Mouse (Mus musculus) midbrain, embryonic 11.5 days (tissue): ENCODE data around the gene Cdh23. TPM values are rescaled to one million over a fixed set of nuclear protein-coding genes. Genes with fewer than 3 reads are reported as not detected.

Experiments
- ATAC-seq: fragments of 200-750 bp; cut with Nextera tagmentation; 2 replicates; pipeline ENCODE4 v1.8.0; 2017; ENCODE audit warnings: moderate TSS enrichment, moderate library complexity; ENCODE audit not compliant: low FRiP score
- DNase-seq: peaks from one replicate; pipeline ENCODE4 v3.0.0; 2015; ENCODE audit warnings: low spot score; ENCODE audit errors: missing footprints
- H3K27ac ChIP-seq: fragments of 300-500 bp; sonication (generic); 2 replicates; pipeline ENCODE4 v1.5.1; 2014; ENCODE audit warnings: low read depth, low read length
- H3K27me3 ChIP-seq: fragments of 300-500 bp; sonication (generic); 2 replicates; pipeline ENCODE4 v1.6.1; 2014; ENCODE audit warnings: mild to moderate bottlenecking, low read length, moderate library complexity, mixed read lengths; ENCODE audit not compliant: control insufficient read depth, insufficient read depth
- H3K36me3 ChIP-seq: fragments of 300-500 bp; sonication (generic); 2 replicates; pipeline ENCODE4 v1.6.1; 2014; ENCODE audit warnings: mild to moderate bottlenecking, low read length, moderate library complexity, mixed read lengths; ENCODE audit not compliant: control insufficient read depth, insufficient read depth
- H3K4me1 ChIP-seq: fragments of 300-500 bp; sonication (generic); 2 replicates; pipeline ENCODE4 v1.6.1; 2014; ENCODE audit warnings: low read length; ENCODE audit not compliant: control insufficient read depth, insufficient read depth
- H3K4me2 ChIP-seq: fragments of 300-500 bp; sonication (generic); 2 replicates; pipeline ENCODE4 v1.6.1; 2014; ENCODE audit warnings: mild to moderate bottlenecking, moderate library complexity
- H3K4me3 ChIP-seq: fragments of 300-500 bp; sonication (generic); 2 replicates; pipeline ENCODE4 v1.5.1; 2014; ENCODE audit warnings: low read depth, low read length
- H3K9ac ChIP-seq: fragments of 300-500 bp; sonication (generic); 2 replicates; pipeline ENCODE4 v1.6.1; 2014; ENCODE audit warnings: low read length
- H3K9me3 ChIP-seq: fragments of 300-500 bp; sonication (generic); 2 replicates; pipeline ENCODE4 v1.6.1; 2016; ENCODE audit warnings: low read length; ENCODE audit not compliant: control insufficient read depth
- WGBS: fragments of 180-500 bp; shearing (Covaris S2); extraction: QIAGEN DNeasy Blood & Tissue Kit; methylation state at CpG from one replicate; pipeline ENCODE4 v1.1.7; 2014; 5-methylcytosine and 5-hydroxymethylcytosine counted together
- polyA plus RNA-seq: library from polyadenylated mRNA; unstranded; fragments of >200 nt; fragmentation: Nextera tagmentation; extraction: Ambion mirVana; gene quantifications from 2 replicates; pipeline ENCODE4 v1.2.1, GENCODE M21; 2014

Cdh23 gene
- polyA plus RNA-seq, 1 experiment from 2014 or later = 0.71 TPM

GRCm38 (mm10) chr10:60411794-60412193 lies 284.5 kb downstream of the Cdh23 start:
- peak; percentile 88 for DNase-seq
- Histone ChIP-seq H3K9me3 (no peaks in the 10 kb centered on the region), H3K9ac (no peak overlapping the region), H3K27me3 (no peaks in the 10 kb centered on the region), H3K4me2 (no peak overlapping the region), H3K36me3 (no peaks in the 10 kb centered on the region), H3K4me3 (no peak overlapping the region), H3K4me1 (no peaks in the 10 kb centered on the region), H3K27ac (no peak overlapping the region)
- WGBS = 26% methylated on average over 5 of the region's 5 CpGs
- no peak for ATAC-seq

DNA sequence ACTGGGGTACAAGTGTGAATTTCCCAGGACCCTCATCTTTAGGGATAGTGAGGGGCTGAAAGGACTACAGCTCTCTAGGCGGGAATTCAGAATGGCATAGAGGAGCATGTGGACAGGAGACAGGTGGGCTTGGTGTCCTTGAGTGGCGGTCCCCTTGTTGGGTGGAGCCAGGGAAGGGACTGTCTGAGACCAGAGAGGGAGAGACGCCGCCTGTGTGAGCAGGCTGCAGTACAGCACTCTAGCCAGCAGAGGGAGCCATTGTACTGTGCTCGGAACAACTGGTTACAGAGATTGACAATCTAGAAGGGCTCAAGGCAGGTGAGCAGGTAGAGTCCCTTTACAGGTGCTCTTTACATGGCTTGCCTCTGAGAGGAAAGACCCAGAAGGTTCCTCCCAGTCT lies 288.5 kb downstream of the Cdh23 start:
- DNase-seq (peak; percentile 96), ATAC-seq (peak; percentile 71; the same call in 1 of the 2 replicates)
- no peaks in the 10 kb centered on the region for H3K9me3 ChIP-seq
- no peak overlapping the region for H3K4me3 ChIP-seq
- no peaks in the 10 kb centered on the region for H3K4me1 ChIP-seq
- WGBS = 7% methylated on average over 5 of the region's 5 CpGs
- H3K36me3 ChIP-seq = no peaks in the 10 kb centered on the region
- no peak overlapping the region for H3K9ac ChIP-seq
- no peak overlapping the region for H3K4me2 ChIP-seq
- no peaks in the 10 kb centered on the region for H3K27me3 ChIP-seq
- no peak overlapping the region for H3K27ac ChIP-seq

DNA sequence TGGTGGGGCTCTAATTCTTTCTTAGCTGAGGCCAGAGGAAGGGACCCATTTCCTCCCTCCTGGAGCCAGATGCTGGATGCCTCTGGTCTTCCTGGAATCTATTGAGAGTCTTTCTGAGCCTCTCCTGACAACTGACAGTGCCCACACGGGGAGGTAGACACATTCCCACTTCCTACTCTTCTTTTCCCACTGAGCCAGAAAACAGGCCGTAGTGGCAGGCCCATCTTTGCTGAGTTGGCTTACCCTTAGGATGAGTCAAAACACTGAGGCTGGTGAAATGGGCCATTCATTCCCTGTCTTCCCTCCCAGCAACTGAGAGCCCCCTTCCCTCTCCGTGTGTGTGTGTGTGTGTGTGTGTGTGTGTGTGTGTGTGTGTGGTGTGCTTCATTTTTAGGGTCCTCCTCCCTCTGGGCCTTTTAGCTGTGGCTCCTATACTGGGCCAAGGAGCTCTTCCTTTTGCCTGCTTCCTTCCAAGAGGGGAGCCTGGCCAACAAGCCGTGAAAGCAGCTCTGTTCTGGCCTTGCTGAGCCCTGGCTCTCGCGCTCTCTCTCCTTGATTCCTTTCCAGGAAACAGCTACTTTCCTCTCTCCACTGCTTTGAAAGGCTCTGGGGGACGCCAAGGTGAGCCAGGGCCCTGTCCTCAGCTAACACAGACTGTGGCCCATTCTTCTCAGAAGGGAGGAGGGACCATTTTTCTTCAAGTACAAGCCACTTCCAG lies 290.7 kb downstream of the Cdh23 start:
- Histone ChIP-seq H3K9me3 (no peaks in the 10 kb centered on the region), H3K27ac (no peak overlapping the region), H3K36me3 (no peaks in the 10 kb centered on the region), H3K9ac (no peak overlapping the region), H3K27me3 (no peaks in the 10 kb centered on the region), H3K4me1 (no peaks in the 10 kb centered on the region), H3K4me3 (no peak overlapping the region), H3K4me2 (no peak overlapping the region)
- 59% methylated on average over 7 of the region's 7 CpGs for WGBS
- DNase-seq (no peak), ATAC-seq (no peak)

DNA sequence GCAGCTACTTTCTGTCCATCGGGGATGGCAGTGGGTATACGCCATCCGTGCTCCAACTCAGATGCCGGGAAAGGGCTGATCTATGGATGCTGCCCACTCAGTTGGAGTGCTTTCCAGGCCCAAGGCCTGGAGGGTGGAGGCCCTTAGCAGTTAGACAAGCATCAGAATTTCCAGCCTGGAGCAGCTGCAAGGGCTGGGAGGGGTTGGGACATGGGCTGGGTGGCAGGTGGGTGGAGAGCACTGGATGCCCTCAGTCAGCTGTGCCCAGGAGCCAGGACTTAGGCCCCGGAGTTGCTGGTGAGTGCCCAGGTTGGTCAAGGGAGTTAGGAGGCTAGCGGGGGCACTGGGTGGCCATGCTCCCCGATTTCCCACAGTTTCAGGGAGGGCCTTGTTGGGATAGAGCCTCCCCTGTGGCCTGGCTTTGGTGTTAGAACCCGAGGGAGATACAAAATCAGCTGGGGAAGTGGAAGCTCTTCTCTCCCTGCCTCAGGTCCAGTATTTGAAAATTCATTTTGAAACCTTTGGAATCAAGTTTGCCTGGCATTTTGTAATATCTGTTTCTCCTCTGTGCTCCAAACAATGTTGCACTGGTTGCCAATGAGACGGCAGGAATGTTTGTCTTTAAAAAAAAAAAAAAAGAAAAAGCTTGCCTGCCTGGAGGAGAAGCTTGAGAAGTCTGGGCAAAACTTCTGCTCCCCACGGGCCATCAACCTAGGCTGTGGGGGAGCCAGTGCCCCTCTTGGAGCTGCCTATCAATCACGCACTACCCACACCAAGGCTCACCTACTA lies 295.6 kb downstream of the Cdh23 start:
- no peaks in the 10 kb centered on the region for H3K36me3 ChIP-seq
- H3K4me3 ChIP-seq = no peak overlapping the region
- no peaks in the 10 kb centered on the region for H3K27me3 ChIP-seq
- ATAC-seq = no peak
- peaks cover 3% of the 10 kb centered on the region; the same call in 1 of the 2 replicates for H3K4me1 ChIP-seq
- H3K27ac ChIP-seq = no peak overlapping the region
- WGBS = 73% methylated on average over 11 of the region's 11 CpGs
- no peaks in the 10 kb centered on the region for H3K9me3 ChIP-seq
- DNase-seq = no peak
- 0 out of 2 replicates have a peak overlapping the region, but pooled peaks have one; percentile 14 for H3K9ac ChIP-seq
- no peak overlapping the region for H3K4me2 ChIP-seq

- H3K9ac ChIP-seq = peak within 1 kb of the TSS; percentile 14
- ATAC-seq = no peak
- H3K4me1 ChIP-seq = peaks cover 3% of the 10 kb centered on the region; the same call in 1 of the 2 replicates
- DNase-seq = no peak
- H3K4me2 ChIP-seq = no peak within 1 kb of the TSS
- no peak within 1 kb of the TSS for H3K4me3 ChIP-seq
- H3K27ac ChIP-seq = peak within 1 kb of the TSS; percentile 16; the same call in 1 of the 2 replicates
- 41% methylated on average over 7 of the region's 7 CpGs for WGBS
- H3K9me3 ChIP-seq = no peaks in the 10 kb centered on the region
- H3K36me3 ChIP-seq = no peaks in the 10 kb centered on the region
- no peaks in the 10 kb centered on the region for H3K27me3 ChIP-seq
Measured at GRCm38 (mm10) chr10:60399449-60399848, 296.8 kb downstream of the Cdh23 start, which contains the start of gene Gm17455. Gm17455 (plus strand) TSS chr10:60399726.

DNA sequence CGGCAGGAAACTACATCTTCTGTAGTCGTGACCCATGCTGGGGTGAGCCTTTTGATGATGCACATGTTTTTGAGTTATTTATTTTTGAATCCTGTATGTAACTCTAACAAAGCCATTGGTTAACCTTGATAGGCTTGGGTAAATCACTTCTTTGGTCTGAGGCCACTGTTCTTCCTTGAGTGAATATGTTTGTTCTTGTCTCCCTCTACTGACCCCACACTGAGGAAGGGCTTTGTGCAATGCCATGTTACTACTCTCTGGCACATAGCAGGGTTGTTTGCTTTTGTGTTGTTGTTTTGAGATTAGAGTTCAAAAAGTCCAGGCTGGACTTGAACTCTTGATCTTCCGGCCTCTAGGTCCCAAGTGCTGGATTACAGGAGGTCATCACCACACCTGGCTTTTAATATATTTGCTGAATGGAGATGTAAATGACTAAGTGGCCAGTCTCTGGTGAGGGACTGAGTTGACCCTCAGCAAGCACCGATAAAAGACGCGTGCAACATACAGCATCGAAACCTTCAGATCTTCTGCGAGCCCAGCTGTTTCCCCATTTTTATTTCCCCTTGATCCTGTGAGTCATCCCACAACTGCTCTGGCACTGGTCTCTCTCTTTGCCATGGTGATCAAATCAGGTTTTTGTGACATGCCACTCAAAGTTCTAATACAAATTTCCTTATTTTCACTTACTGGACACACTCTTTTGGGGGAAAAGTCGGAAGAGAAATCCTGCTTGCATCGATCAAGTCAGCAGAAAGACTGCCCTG lies 298.1 kb downstream of the Cdh23 start:
- ATAC-seq (no peak), DNase-seq (no peak)
- no peak overlapping the region for H3K4me3 ChIP-seq
- H3K9ac ChIP-seq = no peak overlapping the region
- H3K9me3 ChIP-seq = no peaks in the 10 kb centered on the region
- no peaks in the 10 kb centered on the region for H3K36me3 ChIP-seq
- H3K27ac ChIP-seq = no peak overlapping the region
- WGBS = 93% methylated on average over 10 of the region's 10 CpGs
- H3K4me2 ChIP-seq = no peak overlapping the region
- H3K4me1 ChIP-seq = peaks cover 3% of the 10 kb centered on the region; the same call in 1 of the 2 replicates
- H3K27me3 ChIP-seq = no peaks in the 10 kb centered on the region

GRCm38 (mm10) chr10:60395605-60396004 lies 300.7 kb downstream of the Cdh23 start:
- no peaks in the 10 kb centered on the region for H3K9me3 ChIP-seq
- H3K36me3 ChIP-seq = no peaks in the 10 kb centered on the region
- H3K9ac ChIP-seq = no peak overlapping the region
- 73% methylated on average over 5 of the region's 5 CpGs for WGBS
- no peak overlapping the region for H3K4me3 ChIP-seq
- no peak overlapping the region for H3K4me2 ChIP-seq
- peaks cover 7% of the 10 kb centered on the region; the same call in 1 of the 2 replicates for H3K4me1 ChIP-seq
- no peaks in the 10 kb centered on the region for H3K27me3 ChIP-seq
- DNase-seq = no peak
- no peak overlapping the region for H3K27ac ChIP-seq
- ATAC-seq = no peak

- Histone ChIP-seq H3K9me3 (no peaks in the 10 kb centered on the region), H3K4me1 (peaks cover 7% of the 10 kb centered on the region; the same call in 1 of the 2 replicates), H3K4me2 (no peak overlapping the region), H3K27me3 (no peaks in the 10 kb centered on the region), H3K36me3 (no peaks in the 10 kb centered on the region), H3K27ac (no peak overlapping the region), H3K4me3 (no peak overlapping the region), H3K9ac (no peak overlapping the region)
- DNase-seq (no peak), ATAC-seq (no peak)
- WGBS = 87% methylated on average over 7 of the region's 7 CpGs
Measured at GRCm38 (mm10) chr10:60394936-60395335, 301.4 kb downstream of the Cdh23 start.
